Mouse (Mus musculus) activated CD4-positive, CD25-positive, alpha-beta regulatory T cell, adult 4 months (primary cell): Measurements from ENCODE around the gene Rnf39. TPM values are rescaled to one million over a fixed set of nuclear protein-coding genes. Genes with fewer than 3 reads are reported as not detected.
A peak's percentile ranks its signal among the peaks of the same experiment; 100 is the strongest.

Source experiments
- ATAC-seq: one replicate; pipeline ENCODE4 v1.8.0; 2017
- polyA plus RNA-seq, 2 experiments: library from polyadenylated mRNA; unstranded; fragments of 100-300 nt; shearing (Covaris generic); gene quantifications; one replicate each; pipeline ENCODE4 v1.2.1; 2017

Gene Rnf39
- polyA plus RNA-seq, 2 experiments from 2014 or later, result not detected

GRCm38 (mm10) chr17:36942391-36942790 lies 327 bp upstream of the Rnf39 start:
- peak; percentile 70 for ATAC-seq

GRCm38 (mm10) chr17:36943691-36944090 lies 973 bp downstream of the Rnf39 start:
- ATAC-seq, result no peak

GRCm38 (mm10) chr17:36944121-36944775 lies 1.5 kb downstream of the Rnf39 start:
- peak; percentile 20 for ATAC-seq

GRCm38 (mm10) chr17:36947051-36947819 lies 4.5 kb downstream of the Rnf39 start:
- ATAC-seq, result no peak

- ATAC-seq, result no peak
Measured at GRCm38 (mm10) chr17:36948286-36948685, 5.6 kb downstream of the Rnf39 start.

- ATAC-seq, result no peak
Measured at GRCm38 (mm10) chr17:36949265-36949664, 6.5 kb downstream of the Rnf39 start.

GRCm38 (mm10) chr17:36950981-36951947 lies 8.5 kb downstream of the Rnf39 start, which contains the start of gene Ppp1r11:
Gene Ppp1r11 (minus strand): TSS chr17:36951741.
- ATAC-seq, result peak; percentile 96

GRCm38 (mm10) chr17:36952631-36953030 lies 9.9 kb downstream of the Rnf39 start:
- ATAC-seq, result no peak

GRCm38 (mm10) chr17:36953062-36953461 lies 10.3 kb downstream of the Rnf39 start:
- ATAC-seq, result no peak

GRCm38 (mm10) chr17:36957999-36958743 lies 15.5 kb downstream of the Rnf39 start, which contains the start of the genes Znrd1 and Znrd1as:
Gene Znrd1 (minus strand): TSS chr17:36958559.
Gene Znrd1as (plus strand): TSS chr17:36958592.
- peak; percentile 97 for ATAC-seq

GRCm38 (mm10) chr17:36958884-36959283 lies 16.2 kb downstream of the Rnf39 start:
- ATAC-seq, result no peak

- ATAC-seq, result no peak
Measured at GRCm38 (mm10) chr17:36961125-36961524, 18.4 kb downstream of the Rnf39 start.

- ATAC-seq, result no peak
Measured at GRCm38 (mm10) chr17:36966875-36967274, 24.2 kb downstream of the Rnf39 start.

GRCm38 (mm10) chr17:36970316-36970890 lies 27.7 kb downstream of the Rnf39 start:
- no peak for ATAC-seq

GRCm38 (mm10) chr17:36971172-36971850 lies 28.6 kb downstream of the Rnf39 start:
- peak; percentile 41 for ATAC-seq

- ATAC-seq, result peak; percentile 86
Measured at GRCm38 (mm10) chr17:36972791-36973190, 30.1 kb downstream of the Rnf39 start.

GRCm38 (mm10) chr17:36973271-36973787 lies 30.6 kb downstream of the Rnf39 start:
- no peak for ATAC-seq

GRCm38 (mm10) chr17:36981221-36981813 lies 38.6 kb downstream of the Rnf39 start, which contains the start of gene 2410137M14Rik:
Gene 2410137M14Rik (minus strand): TSS chr17:36981237.
- no peak for ATAC-seq

GRCm38 (mm10) chr17:36981845-36982244 lies 39.1 kb downstream of the Rnf39 start:
- ATAC-seq, result no peak
